Mouse (Mus musculus) cortical plate, adult 2 months (tissue): ENCODE measurements around the gene Olfr790.

ENCODE experiments used
- CTCF ChIP-seq: fragments of 200-500 bp; IDR thresholded peaks from 2 replicates; pipeline ENCODE4 v1.5.1; 2011; ENCODE audit warnings: mild to moderate bottlenecking, control low read depth, low read length; ENCODE audit not compliant: insufficient read depth; ENCODE audit errors: extremely low read depth
- POLR2A ChIP-seq: fragments of 200-500 bp; IDR thresholded peaks from 2 replicates; pipeline ENCODE4 v1.6.1; 2011; ENCODE audit warnings: mild to moderate bottlenecking, low read length, control low read depth; ENCODE audit not compliant: insufficient read depth; ENCODE audit errors: extremely low read depth

- no peak for TF ChIP-seq CTCF
- no peak for TF ChIP-seq POLR2A
Observed at GRCm38 (mm10) chr10:129484452-129484851, 13.8 kb upstream of the Olfr790 start, which contains the start of gene Olfr789.
